Comparison of ENCODE assay signal across 19 mouse cellular contexts in genomic region chr19:55793029-55793428, GRCm38 (mm10). TPM values are rescaled to one million over a fixed set of nuclear protein-coding genes. Genes with fewer than 3 reads are reported as not detected.
A peak's percentile ranks its signal among the peaks of the same experiment; 100 is the strongest.
DNase-seq lines count a peak whose midpoint lies in the region; ATAC-seq and TF ChIP-seq lines count a peak whose summit lies in the region.
"Had no signal": no experiment of that assay in that cellular context is flagged by ENCODE, and none has a peak within 500 bp of the region (broad histone marks: within the 10 kb centered on the region; RNA-seq: fewer than 3 reads in every experiment).

No protein-coding gene starts in this region.

- H3ac ChIP-seq in myocyte (ENCODE audit: control insufficient read depth, insufficient read length) = no peak overlapping the region

- no peak overlapping the region for H3K27ac ChIP-seq in liver, embryonic 16.5 days (ENCODE audit: low read length)
- H3K27ac ChIP-seq in liver, embryonic 12.5 days = no peak overlapping the region
- H3K27ac ChIP-seq: embryonic facial prominence, embryonic 12.5 days; hindbrain, embryonic 12.5 days; kidney, postnatal 0 days; layer of hippocampus, adult 2 months; limb, embryonic 10.5 days; liver, embryonic 15.5 days; macrophage; neural tube, embryonic 12.5 days had no signal

- H3K79me2 ChIP-seq in myocyte (ENCODE audit: control insufficient read depth, insufficient read depth) = peaks cover 22% of the 10 kb centered on the region

- H3K4me3 ChIP-seq in liver, embryonic 16.5 days (ENCODE audit: low read depth, low read length) = no peak overlapping the region
- H3K4me3 ChIP-seq in liver, embryonic 12.5 days = no peak overlapping the region
- no peak overlapping the region for H3K4me3 ChIP-seq in myocyte
- H3K4me3 ChIP-seq: embryonic facial prominence, embryonic 12.5 days; hindbrain, embryonic 12.5 days; layer of hippocampus, adult 2 months; limb, embryonic 10.5 days; liver, embryonic 15.5 days; neural tube, embryonic 12.5 days had no signal

- ATAC-seq in liver, embryonic 16.5 days (ENCODE audit: low read depth) = no peak
- no peak for ATAC-seq in liver, embryonic 12.5 days
- ATAC-seq: forebrain, embryonic 16.5 days; intestine, postnatal 0 days; Patski had no signal

- no peak for TF ChIP-seq POLR2A in myocyte (IDR thresholded peaks at IDR 0.05; ENCODE audit: insufficient read length, low read depth)

- WGBS in liver, embryonic 16.5 days (ENCODE audit: insufficient replicate concordance) = 37% methylated on average over 4 of the region's 4 CpGs
- WGBS in liver, embryonic 12.5 days (ENCODE audit: insufficient replicate concordance) = 48% methylated on average over 4 of the region's 4 CpGs

- DNase-seq in 3T3-L1 (ENCODE audit: low read depth, low spot score) = peak; percentile 35
- peak; percentile 23 for DNase-seq in CD4-positive helper T cell, adult 2 months (ENCODE audit: low read depth, low spot score)
- DNase-seq in frontal cortex, adult 2 months (ENCODE audit: extremely low spot score in 1 of 2, low spot score in 1 of 2) = no peak
- no peak for DNase-seq in layer of hippocampus, postnatal 25 days (ENCODE audit: extremely low spot score in 1 of 2, low spot score in 1 of 2)
- DNase-seq: cerebellum, adult 2 months had no signal

- no peaks in the 10 kb centered on the region for H3K36me3 ChIP-seq in liver, embryonic 16.5 days (ENCODE audit: control insufficient read depth, insufficient read depth)
- no peaks in the 10 kb centered on the region for H3K36me3 ChIP-seq in liver, embryonic 12.5 days
- H3K36me3 ChIP-seq in myocyte (ENCODE audit: control insufficient read depth, insufficient read depth) = no peaks in the 10 kb centered on the region
- H3K36me3 ChIP-seq: hindbrain, embryonic 12.5 days; liver, embryonic 15.5 days; neural tube, embryonic 12.5 days had no signal

- H3K9me3 ChIP-seq in liver, embryonic 16.5 days (replicated peaks; ENCODE audit: control insufficient read depth, low read length) = no peaks in the 10 kb centered on the region
- no peaks in the 10 kb centered on the region for H3K9me3 ChIP-seq in liver, embryonic 12.5 days (replicated peaks)
- H3K9me3 ChIP-seq: embryonic facial prominence, embryonic 12.5 days; hindbrain, embryonic 12.5 days; limb, embryonic 10.5 days; liver, embryonic 15.5 days; neural tube, embryonic 12.5 days had no signal

- 0 out of 2 replicates have a peak overlapping the region, but pooled peaks have one; percentile 12 for H3K4me2 ChIP-seq in liver, embryonic 16.5 days (ENCODE audit: low read depth, low read length)
- no peak overlapping the region for H3K4me2 ChIP-seq in liver, embryonic 12.5 days
- H3K4me2 ChIP-seq in myocyte (ENCODE audit: low read depth) = peak overlapping the region; percentile 16
- H3K4me2 ChIP-seq: embryonic facial prominence, embryonic 12.5 days; hindbrain, embryonic 12.5 days; liver, embryonic 15.5 days; neural tube, embryonic 12.5 days had no signal

- no peaks in the 10 kb centered on the region for H3K27me3 ChIP-seq in liver, embryonic 16.5 days (ENCODE audit: control insufficient read depth, insufficient read depth, low read depth, low read length)
- H3K27me3 ChIP-seq in liver, embryonic 12.5 days (replicated peaks) = no peaks in the 10 kb centered on the region; the same call in 1 of the 2 replicates
- H3K27me3 ChIP-seq in myocyte (ENCODE audit: control insufficient read depth, insufficient read depth, insufficient read length) = no peaks in the 10 kb centered on the region
- H3K27me3 ChIP-seq: embryonic facial prominence, embryonic 12.5 days; hindbrain, embryonic 12.5 days; liver, embryonic 15.5 days; neural tube, embryonic 12.5 days; Patski had no signal

- H3K4me1 ChIP-seq in liver, embryonic 16.5 days (ENCODE audit: control insufficient read depth, low read depth, low read length) = peaks cover 8% of the 10 kb centered on the region
- peaks cover 44% of the 10 kb centered on the region; the same call in 1 of the 2 replicates for H3K4me1 ChIP-seq in liver, embryonic 12.5 days

- H3K9ac ChIP-seq in liver, embryonic 16.5 days (ENCODE audit: low read depth, low read length) = no peak overlapping the region
- H3K9ac ChIP-seq in liver, embryonic 12.5 days = no peak overlapping the region
- H3K9ac ChIP-seq: embryonic facial prominence, embryonic 12.5 days; hindbrain, embryonic 12.5 days; liver, embryonic 15.5 days; neural tube, embryonic 12.5 days had no signal

TF ChIP-seq in myocyte, 11 proteins besides CTCF, POLR2A, EP300 and RAD21:
- no peak for TF ChIP-seq CEBPB (IDR thresholded peaks at IDR 0.05; ENCODE audit: insufficient read depth, poor library complexity, severe bottlenecking)
- TF ChIP-seq MYOG (IDR thresholded peaks at IDR 0.05; ENCODE audit: control insufficient read depth in 1 of 3, insufficient read depth in 1 of 3, insufficient read length in 2 of 3, low read depth in 2 of 3) = no peak
- TF ChIP-seq TCF3 (IDR thresholded peaks at IDR 0.05; ENCODE audit: insufficient read length, low read depth) = no peak
- no peak for TF ChIP-seq USF1 (IDR thresholded peaks at IDR 0.05; ENCODE audit: low read depth)
- no peak for TF ChIP-seq MYOD1 (IDR thresholded peaks at IDR 0.05; ENCODE audit: control insufficient read depth in 1 of 3, insufficient read length in 2 of 3, low read depth in 2 of 3)
- TF ChIP-seq TCF12 (IDR thresholded peaks at IDR 0.05; ENCODE audit: insufficient read depth, poor library complexity, severe bottlenecking) = no peak

RNA-seq across cellular contexts. Expression of gene Tcf7l2, which starts 51.4 kb away (rescaled TPM):
- 16.5 and 20.7 TPM in 2 replicates for polyA plus RNA-seq in liver, embryonic 16.5 days (2015; fragmentation: Nextera tagmentation; extraction: Ambion mirVana)
- 22.9 and 23.0 TPM in 2 replicates for polyA plus RNA-seq in liver, embryonic 12.5 days (2016; fragmentation: Nextera tagmentation; extraction: Ambion mirVana)
- 5.4 TPM for polyA plus RNA-seq in myocyte (2012; fragmentation: generic; extraction: Trizol)
- polyA plus RNA-seq in frontal cortex, adult 2 months (2012; rRNA removed) = 7.3 and 7.9 TPM in 2 replicates
- 10 to 100 TPM; 12.1 to 13.4 TPM for total RNA-seq in layer of hippocampus, postnatal 25 days (2021)

Comparison
In these comparisons a context has a peak if more than half of its experiments do, and no peak if none do; other contexts are left out.
1. DNase-seq: peak in 3T3-L1 (single experiment) and CD4-positive helper T cell, adult 2 months (single experiment); none in frontal cortex, adult 2 months (0 of 2) and layer of hippocampus, postnatal 25 days (0 of 2).